Mouse (Mus musculus) adrenal gland, adult 8-10 months (tissue): ENCODE results near the gene 1700123L14Rik. TPM values are rescaled to one million over a fixed set of nuclear protein-coding genes. Genes with fewer than 3 reads are reported as not detected.
"Not testable (repeated sequence)": the region's sequence is repeated elsewhere in the genome, so short reads cannot be mapped to it uniquely, and the experiment has no call there.

Source experiments
- DNase-seq: peaks from one replicate; pipeline ENCODE4 v3.0.0; 2022
- total RNA-seq, 4 experiments: library from RNA; stranded (reverse); gene quantifications; 2 replicates each; pipeline ENCODE4 v1.2.4; 2022

Gene 1700123L14Rik
- not detected for total RNA-seq

- DNase-seq: no peak
These were observed at the start of gene 1700123L14Rik for GRCm38 (mm10) chr6:96165818-96166379. Gene 1700123L14Rik (minus strand): TSS chr6:96166243.

GRCm38 (mm10) chr6:96205395-96205794 is 39.4 kb upstream of the 1700123L14Rik start:
- DNase-seq: no peak

- not testable (repeated sequence) for DNase-seq
These were observed 32.9 kb upstream of the 1700123L14Rik start for GRCm38 (mm10) chr6:96198991-96199390.

GRCm38 (mm10) chr6:96186517-96186916 is 20.5 kb upstream of the 1700123L14Rik start:
- no peak for DNase-seq

- DNase-seq: no peak
These were observed 17.3 kb upstream of the 1700123L14Rik start for GRCm38 (mm10) chr6:96183392-96183791.

GRCm38 (mm10) chr6:96178530-96178929 is 12.5 kb upstream of the 1700123L14Rik start:
- no peak for DNase-seq

- no peak for DNase-seq
These were observed 7.6 kb upstream of the 1700123L14Rik start for GRCm38 (mm10) chr6:96173681-96174080.

- DNase-seq: no peak
These were observed 988 bp upstream of the 1700123L14Rik start for GRCm38 (mm10) chr6:96167031-96167430.

- no peak for DNase-seq
These were observed 640 bp downstream of the 1700123L14Rik start for GRCm38 (mm10) chr6:96165403-96165802.

- no peak for DNase-seq
These were observed 22.7 kb downstream of the 1700123L14Rik start for GRCm38 (mm10) chr6:96143326-96143725.

GRCm38 (mm10) chr6:96116534-96117272 is 49.3 kb downstream of the 1700123L14Rik start:
- DNase-seq: peak; percentile 9

GRCm38 (mm10) chr6:96116148-96116533 is 49.9 kb downstream of the 1700123L14Rik start:
- DNase-seq: no peak

Other genes with a start within 250 kb of the 1700123L14Rik start
- 1 to 10 TPM; 1.6 to 4.4 (median 2.8) TPM for gene Fam19a1, start 53.1 kb downstream of the 1700123L14Rik start, total RNA-seq